Mouse (Mus musculus): ENCODE measurements around the gene Oosp3. TPM values are rescaled to one million over a fixed set of nuclear protein-coding genes. Genes with fewer than 3 reads are reported as not detected.

Oosp3 gene
- not detected in 2 replicates for polyA plus RNA-seq (2011; ENCODE audit: insufficient read depth, insufficient read length, low replicate concordance, missing spikeins)

GRCm38 (mm10) chr19:11696755-11697154 lies at the start of gene Oosp3:
Oosp3 (plus strand) TSS chr19:11697055.
- Histone ChIP-seq H3K27ac (ENCODE audit: control insufficient read depth, insufficient read depth, low read depth, low read length, poor library complexity) (no peak within 1 kb of the TSS), H3K4me1 (ENCODE audit: control insufficient read depth, insufficient read depth, low read length) (no peaks in the 10 kb centered on the region; the same call in 1 of the 2 replicates), H3K4me3 (replicated peaks; ENCODE audit: control insufficient read depth, low read depth, low read length) (no peak within 1 kb of the TSS)
- no peak for TF ChIP-seq CTCF (IDR thresholded peaks at IDR 0.05; ENCODE audit: control insufficient read depth, insufficient read depth, low read length)
- no peak for TF ChIP-seq POLR2A (IDR thresholded peaks at IDR 0.05; ENCODE audit: borderline replicate concordance, control insufficient read depth, low read depth, low read length)
- 90% methylated on average over 2 of the region's 2 CpGs for WGBS

- 77% methylated on average over 4 of the region's 4 CpGs for WGBS
- peaks cover 1% of the 10 kb centered on the region; the same call in 1 of the 2 replicates for H3K4me1 ChIP-seq (ENCODE audit: control insufficient read depth, insufficient read depth, low read length)
- no peak for TF ChIP-seq POLR2A (IDR thresholded peaks at IDR 0.05; ENCODE audit: borderline replicate concordance, control insufficient read depth, low read depth, low read length)
- no peak for TF ChIP-seq CTCF (IDR thresholded peaks at IDR 0.05; ENCODE audit: control insufficient read depth, insufficient read depth, low read length)
- no peak overlapping the region for H3K4me3 ChIP-seq (replicated peaks; ENCODE audit: control insufficient read depth, low read depth, low read length)
- H3K27ac ChIP-seq (ENCODE audit: control insufficient read depth, insufficient read depth, low read depth, low read length, poor library complexity), result no peak overlapping the region
These were observed 47.3 kb upstream of the Oosp3 start for GRCm38 (mm10) chr19:11649564-11649963.

GRCm38 (mm10) chr19:11659142-11659541 lies 37.7 kb upstream of the Oosp3 start:
- TF ChIP-seq CTCF (IDR thresholded peaks at IDR 0.05; ENCODE audit: control insufficient read depth, insufficient read depth, low read length) (no peak), POLR2A (IDR thresholded peaks at IDR 0.05; ENCODE audit: borderline replicate concordance, control insufficient read depth, low read depth, low read length) (no peak)
- no peaks in the 10 kb centered on the region; the same call in 1 of the 2 replicates for H3K4me1 ChIP-seq (ENCODE audit: control insufficient read depth, insufficient read depth, low read length)
- 29% methylated on average over 2 of the region's 2 CpGs for WGBS
- no peak overlapping the region for H3K4me3 ChIP-seq (replicated peaks; ENCODE audit: control insufficient read depth, low read depth, low read length)
- H3K27ac ChIP-seq (ENCODE audit: control insufficient read depth, insufficient read depth, low read depth, low read length, poor library complexity), result no peak overlapping the region

- 84% methylated on average over 5 of the region's 5 CpGs for WGBS
- Histone ChIP-seq H3K4me1 (ENCODE audit: control insufficient read depth, insufficient read depth, low read length) (no peaks in the 10 kb centered on the region; the same call in 1 of the 2 replicates), H3K4me3 (replicated peaks; ENCODE audit: control insufficient read depth, low read depth, low read length) (no peak within 1 kb of the TSS), H3K27ac (ENCODE audit: control insufficient read depth, insufficient read depth, low read depth, low read length, poor library complexity) (no peak within 1 kb of the TSS)
- TF ChIP-seq POLR2A (IDR thresholded peaks at IDR 0.05; ENCODE audit: borderline replicate concordance, control insufficient read depth, low read depth, low read length) (no peak), CTCF (IDR thresholded peaks at IDR 0.05; ENCODE audit: control insufficient read depth, insufficient read depth, low read length) (no peak)
These were observed 36.4 kb upstream of the Oosp3 start, which contains the start of gene Oosp2 for GRCm38 (mm10) chr19:11660459-11660858. Oosp2 (minus strand) TSS chr19:11660559.

GRCm38 (mm10) chr19:11661562-11661961 lies 35.3 kb upstream of the Oosp3 start:
- H3K4me1 ChIP-seq (ENCODE audit: control insufficient read depth, insufficient read depth, low read length), result no peaks in the 10 kb centered on the region; the same call in 1 of the 2 replicates
- no peak for TF ChIP-seq CTCF (IDR thresholded peaks at IDR 0.05; ENCODE audit: control insufficient read depth, insufficient read depth, low read length)
- TF ChIP-seq POLR2A (IDR thresholded peaks at IDR 0.05; ENCODE audit: borderline replicate concordance, control insufficient read depth, low read depth, low read length), result no peak
- no peak overlapping the region for H3K4me3 ChIP-seq (replicated peaks; ENCODE audit: control insufficient read depth, low read depth, low read length)
- H3K27ac ChIP-seq (ENCODE audit: control insufficient read depth, insufficient read depth, low read depth, low read length, poor library complexity), result no peak overlapping the region

GRCm38 (mm10) chr19:11690839-11691238 lies 6.0 kb upstream of the Oosp3 start, which contains the start of gene Oosp1:
Oosp1 (minus strand) TSS chr19:11691150.
- Histone ChIP-seq H3K4me1 (ENCODE audit: control insufficient read depth, insufficient read depth, low read length) (no peaks in the 10 kb centered on the region), H3K4me3 (replicated peaks; ENCODE audit: control insufficient read depth, low read depth, low read length) (no peak within 1 kb of the TSS), H3K27ac (ENCODE audit: control insufficient read depth, insufficient read depth, low read depth, low read length, poor library complexity) (no peak within 1 kb of the TSS)
- 15% methylated on average over 5 of the region's 5 CpGs for WGBS
- TF ChIP-seq CTCF (IDR thresholded peaks at IDR 0.05; ENCODE audit: control insufficient read depth, insufficient read depth, low read length), result no peak
- no peak for TF ChIP-seq POLR2A (IDR thresholded peaks at IDR 0.05; ENCODE audit: borderline replicate concordance, control insufficient read depth, low read depth, low read length)

- H3K4me3 ChIP-seq (replicated peaks; ENCODE audit: control insufficient read depth, low read depth, low read length), result no peak overlapping the region
- TF ChIP-seq CTCF (IDR thresholded peaks at IDR 0.05; ENCODE audit: control insufficient read depth, insufficient read depth, low read length) (no peak), POLR2A (IDR thresholded peaks at IDR 0.05; ENCODE audit: borderline replicate concordance, control insufficient read depth, low read depth, low read length) (no peak)
- no peaks in the 10 kb centered on the region for H3K4me1 ChIP-seq (ENCODE audit: control insufficient read depth, insufficient read depth, low read length)
- 68% methylated on average over 1 of the region's 1 CpGs for WGBS
- H3K27ac ChIP-seq (ENCODE audit: control insufficient read depth, insufficient read depth, low read depth, low read length, poor library complexity), result no peak overlapping the region
These were observed 5.4 kb upstream of the Oosp3 start for GRCm38 (mm10) chr19:11691454-11691853.

- 44% methylated on average over 6 of the region's 6 CpGs for WGBS
- TF ChIP-seq CTCF (IDR thresholded peaks at IDR 0.05; ENCODE audit: control insufficient read depth, insufficient read depth, low read length) (no peak), POLR2A (IDR thresholded peaks at IDR 0.05; ENCODE audit: borderline replicate concordance, control insufficient read depth, low read depth, low read length) (no peak)
- H3K27ac ChIP-seq (ENCODE audit: control insufficient read depth, insufficient read depth, low read depth, low read length, poor library complexity), result no peak overlapping the region
These were observed 1.5 kb downstream of the Oosp3 start for GRCm38 (mm10) chr19:11698342-11698741.

GRCm38 (mm10) chr19:11712451-11712850 lies 15.6 kb downstream of the Oosp3 start:
- 78% methylated on average over 4 of the region's 4 CpGs for WGBS
- no peak overlapping the region for H3K27ac ChIP-seq (ENCODE audit: control insufficient read depth, insufficient read depth, low read depth, low read length, poor library complexity)
- TF ChIP-seq CTCF (IDR thresholded peaks at IDR 0.05; ENCODE audit: control insufficient read depth, insufficient read depth, low read length) (no peak), POLR2A (IDR thresholded peaks at IDR 0.05; ENCODE audit: borderline replicate concordance, control insufficient read depth, low read depth, low read length) (no peak)
- H3K4me3 ChIP-seq (replicated peaks; ENCODE audit: control insufficient read depth, low read depth, low read length), result no peak overlapping the region
- H3K4me1 ChIP-seq (ENCODE audit: control insufficient read depth, insufficient read depth, low read length), result no peaks in the 10 kb centered on the region

More at GRCm38 (mm10) chr19:11698342-11698741, 1.5 kb downstream of the Oosp3 start:
- H3K4me3 ChIP-seq (replicated peaks; ENCODE audit: control insufficient read depth, low read depth, low read length), result no peak overlapping the region
- no peaks in the 10 kb centered on the region; the same call in 1 of the 2 replicates for H3K4me1 ChIP-seq (ENCODE audit: control insufficient read depth, insufficient read depth, low read length)

Data from bone marrow, adult 2 months (tissue).